Mouse (Mus musculus) cerebellum, adult 9-11 months (tissue): ENCODE measurements around the gene Morn3.
"Not testable (repeated sequence)": the region's sequence is repeated elsewhere in the genome, so short reads cannot be mapped to it uniquely, and the experiment has no call there.

Experiments
- DNase-seq: peaks from one replicate; pipeline ENCODE4 v3.0.0; 2022

Morn3 gene

DNA sequence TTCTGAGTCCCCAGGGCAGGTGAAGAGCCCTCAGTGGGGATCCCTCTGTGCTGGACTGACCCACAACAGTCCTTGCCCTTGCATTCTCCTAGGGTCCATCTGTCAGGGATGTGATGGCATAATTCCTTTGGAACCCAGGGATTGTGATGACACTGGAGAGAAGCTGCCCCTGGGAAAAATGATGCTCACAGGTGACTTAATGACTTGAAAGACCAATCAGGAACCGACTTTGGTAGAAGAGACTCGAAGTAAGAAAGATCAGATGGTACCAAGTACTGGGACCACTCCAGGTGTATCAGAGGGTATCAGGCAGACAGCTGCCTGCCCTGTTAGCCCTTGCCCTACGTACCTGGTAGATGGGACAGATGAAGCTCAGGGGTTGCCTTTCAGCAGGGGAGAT, at the start of gene Morn3:
Morn3 (minus strand) TSS at position 101 of the 400 bp plus-strand sequence.
- DNase-seq, result no peak

DNA sequence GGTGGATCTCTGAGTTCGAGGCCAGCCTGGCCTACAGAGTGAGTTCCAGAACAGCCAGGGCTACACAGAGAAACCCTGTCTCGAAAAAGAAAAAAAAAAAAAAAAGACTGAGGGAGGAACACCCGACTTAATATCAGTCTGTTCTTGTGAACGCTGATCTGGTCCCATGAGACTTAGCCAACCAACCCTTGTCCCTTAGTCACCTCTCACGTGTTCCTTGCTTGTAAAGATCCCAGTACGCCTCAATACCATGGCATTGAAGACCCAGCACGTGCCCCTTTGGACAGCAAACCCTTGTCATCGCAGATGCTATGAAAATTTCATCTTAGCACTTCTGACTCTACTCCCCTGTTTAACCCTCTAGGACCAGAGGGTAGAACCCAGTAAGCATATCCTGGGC, 49.5 kb upstream of the Morn3 start:
- no peak for DNase-seq

DNA sequence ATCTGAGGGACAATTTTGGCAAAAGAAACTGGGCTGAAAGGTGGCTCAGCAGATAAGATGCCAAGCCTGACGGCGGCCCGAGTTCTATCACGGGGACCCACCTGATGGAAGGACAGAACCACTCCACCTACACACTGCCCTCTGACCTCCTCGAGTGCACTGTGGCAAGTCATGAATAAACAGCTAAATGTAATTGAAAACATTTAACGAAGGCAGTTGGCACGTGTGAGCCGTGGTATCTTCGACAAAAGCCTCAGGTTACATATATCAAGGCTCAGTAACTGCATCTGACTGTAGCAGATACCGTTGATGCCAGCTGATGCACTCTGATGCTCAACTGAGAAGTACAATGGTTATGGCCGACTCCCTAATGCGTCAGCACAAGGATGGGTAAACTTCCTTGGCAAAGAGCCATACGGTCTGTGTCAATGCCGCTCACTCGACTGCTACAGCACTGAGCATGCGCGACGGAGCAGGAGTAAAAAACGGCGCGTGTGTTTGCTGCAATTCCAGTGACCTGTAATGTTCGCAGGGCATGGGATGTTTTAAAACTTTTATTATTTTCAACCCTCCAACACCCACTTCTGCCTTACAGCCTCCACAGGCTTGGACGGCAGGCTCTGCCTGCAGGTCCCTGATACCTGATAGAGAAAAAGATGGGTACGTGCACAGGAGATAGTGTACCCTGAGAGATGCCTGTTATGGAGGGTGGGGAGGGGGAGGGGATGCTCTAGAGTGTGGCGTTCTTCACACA, 47.6 kb upstream of the Morn3 start:
- peak; percentile 56 for DNase-seq

DNA sequence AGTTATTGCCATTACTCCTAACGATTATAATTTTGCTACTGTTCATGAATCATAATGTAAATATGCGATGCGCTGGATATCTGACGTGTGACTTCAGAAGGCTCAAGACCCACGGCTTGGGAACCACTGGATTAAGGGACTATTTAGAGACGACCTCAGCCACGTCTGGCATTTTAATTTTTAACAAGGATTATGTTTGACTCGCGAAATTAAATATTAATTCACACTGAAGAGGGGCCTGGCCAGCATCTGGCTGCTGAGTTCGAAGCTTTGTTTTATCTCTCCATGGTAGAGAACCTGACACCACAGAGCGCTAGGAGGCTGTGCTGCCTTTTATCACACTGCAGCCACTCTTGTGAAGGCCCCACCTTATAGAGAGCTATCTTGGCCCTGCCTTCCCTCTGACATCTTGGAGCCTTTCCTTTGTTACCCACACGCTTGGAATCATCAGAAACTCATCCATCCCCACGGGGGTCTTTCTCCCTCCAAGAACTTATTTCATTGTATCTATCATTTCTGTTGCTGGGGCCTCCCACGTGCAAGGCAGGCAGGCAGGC, 46.3 kb upstream of the Morn3 start:
- DNase-seq, result no peak

DNA sequence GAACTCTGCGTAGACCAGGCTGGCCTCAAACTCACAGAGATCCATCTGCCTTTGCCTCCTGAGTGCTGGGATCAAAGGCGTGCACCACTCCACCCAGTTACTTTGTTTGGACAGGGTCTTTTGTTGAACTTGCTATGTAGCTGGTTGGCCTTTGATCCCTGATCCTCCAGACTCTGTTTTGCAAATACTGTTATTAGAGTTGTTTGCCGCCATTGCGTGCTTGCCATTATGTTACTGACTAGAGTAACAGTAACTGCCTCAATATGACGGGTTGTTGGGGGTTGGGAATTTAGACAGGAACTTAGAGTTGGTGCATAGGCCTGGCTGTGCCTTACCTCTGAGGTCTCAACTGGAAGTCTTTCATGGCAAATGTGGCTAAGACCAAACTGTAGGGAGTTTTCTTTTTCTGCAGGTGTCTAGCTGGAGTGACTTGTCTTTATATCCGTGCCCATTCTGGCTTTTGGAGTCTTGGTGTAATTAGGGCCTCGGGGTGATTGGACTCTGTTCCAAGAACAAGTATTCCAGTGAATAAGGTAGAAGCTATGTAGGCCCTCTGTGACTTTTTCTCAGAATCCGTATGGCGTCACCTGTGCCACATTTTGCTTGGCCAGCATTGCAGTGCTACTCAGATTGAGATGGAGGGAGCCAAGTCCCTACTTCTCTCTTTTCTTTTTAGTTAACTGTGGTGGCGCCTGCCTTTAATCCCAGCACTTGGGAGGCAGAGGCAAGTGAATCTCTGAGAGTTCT, 43.9 kb upstream of the Morn3 start:
- no peak for DNase-seq

DNA sequence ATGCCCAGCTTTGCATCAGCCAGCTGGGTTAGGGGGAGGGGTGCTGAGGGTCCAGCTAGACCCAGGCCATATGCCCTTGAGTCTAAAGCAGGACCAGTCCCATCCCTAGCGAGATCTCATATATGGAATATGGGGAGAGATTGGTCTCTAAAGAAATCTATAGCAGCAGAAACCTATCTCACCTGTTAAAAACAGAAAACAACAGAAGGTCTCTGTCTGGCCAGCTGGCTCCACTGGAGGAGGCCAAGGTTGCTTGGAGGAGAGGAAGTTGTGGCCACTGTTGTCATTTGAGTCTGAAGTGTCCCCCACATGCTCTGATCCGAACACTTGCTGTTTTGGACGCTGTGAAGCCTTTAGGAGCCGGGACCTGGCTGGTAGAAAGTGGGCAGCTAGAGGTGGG, 42.0 kb upstream of the Morn3 start:
- peak; percentile 67 for DNase-seq

DNA sequence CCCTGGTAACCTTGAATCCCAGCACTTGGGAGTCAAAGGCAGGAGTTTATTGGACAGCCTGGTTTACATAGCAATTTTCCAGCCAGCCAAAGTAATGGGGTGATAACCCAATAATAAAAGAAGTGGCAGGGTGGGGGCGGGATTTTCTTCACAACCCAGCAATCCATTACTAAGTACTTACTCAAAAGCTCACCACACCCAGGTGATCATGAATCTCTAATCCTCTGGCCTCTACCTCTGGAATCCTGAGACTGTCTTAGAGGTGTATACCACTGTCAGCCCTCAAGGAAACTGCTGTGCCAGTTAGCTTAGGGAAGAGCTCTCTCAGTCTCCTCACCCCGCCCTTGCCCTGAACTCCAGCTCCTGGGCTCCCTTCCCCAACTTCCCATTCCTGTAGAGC, 39.7 kb upstream of the Morn3 start:
- DNase-seq, result no peak

DNA sequence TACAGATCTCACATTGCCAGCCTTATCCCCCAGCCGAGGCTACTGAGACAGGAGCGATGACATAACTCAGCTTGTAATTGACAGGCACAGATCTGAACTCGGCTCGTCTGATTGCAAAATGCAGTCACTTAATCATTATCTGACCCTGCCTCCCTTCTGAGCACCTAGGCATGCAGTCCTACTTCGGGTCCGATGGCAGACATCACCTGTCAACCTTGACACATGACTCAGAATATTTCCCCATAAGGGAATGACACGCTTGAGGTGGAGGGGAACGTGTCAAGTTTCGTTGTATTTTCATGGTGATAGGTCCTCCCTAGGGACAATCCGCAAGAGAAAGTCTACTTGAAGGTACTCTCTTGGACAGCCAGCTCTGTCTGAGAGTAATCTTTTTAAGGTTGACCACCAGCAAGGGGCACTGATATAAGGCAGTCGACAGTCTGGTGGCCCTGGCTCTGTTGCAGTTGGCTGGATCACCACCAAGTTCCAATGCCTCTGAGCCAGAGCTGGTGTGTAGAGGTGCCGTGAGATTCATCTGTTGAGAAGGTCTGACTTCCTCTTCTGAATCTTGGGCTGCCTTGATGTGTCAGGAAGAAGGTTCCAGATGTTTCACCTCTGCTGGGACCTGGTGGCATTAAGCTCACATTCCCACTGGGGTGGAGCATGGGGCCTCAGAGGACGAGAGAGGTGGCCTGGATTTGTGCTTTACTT, 36.7 kb upstream of the Morn3 start:
- peak; percentile 62 for DNase-seq

DNA sequence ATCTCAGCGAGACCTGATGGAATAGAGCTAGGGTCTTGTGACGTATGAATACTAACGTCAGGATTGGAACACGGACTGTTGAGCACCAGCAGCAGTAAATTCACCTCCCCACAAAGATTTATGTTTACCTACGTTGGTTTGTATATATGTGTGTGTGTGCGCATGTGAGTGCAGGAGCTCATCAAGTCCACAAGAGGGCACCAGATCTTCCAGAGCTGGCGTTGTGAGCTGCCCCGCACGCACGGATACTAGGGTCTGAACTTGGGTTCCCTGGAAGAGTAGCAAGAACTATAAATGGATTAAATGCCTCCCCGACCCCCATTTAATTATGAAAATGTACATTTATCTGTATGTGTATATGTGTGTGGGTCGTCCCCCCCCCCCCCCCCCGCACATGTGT, 33.7 kb upstream of the Morn3 start:
- DNase-seq, result no peak

DNA sequence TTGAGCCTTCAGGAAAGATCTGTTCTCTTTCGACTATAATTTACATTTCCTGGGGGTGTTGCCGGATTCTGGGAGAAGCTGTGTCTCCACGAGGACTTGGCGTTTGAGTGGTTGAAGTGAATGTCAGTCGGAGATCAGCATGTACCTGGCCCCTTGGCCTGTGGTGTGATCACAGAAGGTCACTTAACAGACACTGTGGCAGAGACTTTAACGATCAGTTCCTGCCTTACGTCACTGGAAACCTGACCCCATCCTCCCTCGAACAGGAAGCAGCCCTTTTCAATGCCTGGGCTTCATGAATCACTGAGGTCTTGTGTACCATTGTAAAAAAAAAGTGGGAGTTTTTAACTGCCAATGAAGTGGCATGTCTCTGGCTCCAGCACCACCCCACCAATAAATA, 33.2 kb upstream of the Morn3 start:
- DNase-seq, result no peak

DNA sequence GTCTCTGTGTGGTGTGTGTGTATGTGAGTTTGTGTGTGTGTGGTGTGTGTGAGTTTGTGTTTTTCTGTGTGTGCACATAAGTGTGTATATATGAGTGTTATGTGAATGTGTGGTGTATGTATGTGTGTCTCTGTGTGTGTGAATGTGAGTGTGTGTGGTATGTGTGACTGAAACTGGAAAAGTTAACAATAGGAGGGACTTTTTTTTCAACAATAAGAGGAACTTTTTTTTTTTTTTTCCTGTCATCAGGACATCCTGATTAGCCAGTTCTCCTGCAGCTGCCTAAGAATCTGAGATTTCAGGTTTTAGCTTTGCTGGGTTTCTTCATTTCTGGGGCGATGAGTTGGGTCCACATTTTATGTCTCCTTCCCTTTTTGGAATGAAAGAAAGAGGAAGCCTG, 32.8 kb upstream of the Morn3 start:
- no peak for DNase-seq

DNA sequence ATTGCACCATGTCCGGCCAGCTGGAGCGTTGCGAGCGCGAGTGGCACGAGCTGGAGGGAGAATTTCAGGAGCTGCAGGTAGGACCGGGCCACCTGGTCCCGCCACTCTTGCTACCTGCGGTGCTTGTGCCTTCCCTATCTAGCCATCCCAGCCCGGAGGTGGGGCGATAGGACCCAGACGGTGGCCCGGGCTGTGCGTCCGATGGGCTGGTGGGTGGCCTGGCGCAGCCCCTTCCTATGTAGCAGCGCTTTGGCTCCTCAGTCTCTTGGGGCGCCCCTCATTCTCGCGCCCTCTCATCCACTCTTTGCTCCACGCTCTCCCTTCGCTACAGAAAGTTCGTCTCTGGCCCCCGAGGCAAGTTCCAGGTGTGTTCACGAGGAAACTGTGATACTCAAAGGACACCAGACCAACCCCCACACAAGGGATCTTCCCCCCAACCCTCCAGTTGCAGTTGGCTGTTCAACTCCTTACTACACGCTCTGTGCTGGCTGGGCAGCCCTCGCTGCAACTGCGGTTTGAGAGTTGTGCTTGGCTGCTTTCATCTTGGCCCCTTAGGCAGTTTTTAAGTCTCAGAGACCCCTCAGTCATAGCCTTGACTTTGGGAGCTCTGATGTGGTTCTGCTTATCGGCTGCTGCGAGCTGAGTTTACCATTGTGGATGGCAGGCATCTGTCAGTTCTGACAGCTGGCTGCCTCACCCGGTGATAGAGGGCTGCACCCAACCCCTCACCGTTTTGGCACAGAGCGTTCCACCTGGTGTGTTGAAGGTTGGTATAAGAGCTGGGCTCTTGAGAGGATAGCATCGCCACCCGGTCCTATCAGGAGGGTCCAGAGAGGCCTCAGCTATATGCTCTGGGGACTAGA, 29.8 kb upstream of the Morn3 start:
- no peak for DNase-seq

DNA sequence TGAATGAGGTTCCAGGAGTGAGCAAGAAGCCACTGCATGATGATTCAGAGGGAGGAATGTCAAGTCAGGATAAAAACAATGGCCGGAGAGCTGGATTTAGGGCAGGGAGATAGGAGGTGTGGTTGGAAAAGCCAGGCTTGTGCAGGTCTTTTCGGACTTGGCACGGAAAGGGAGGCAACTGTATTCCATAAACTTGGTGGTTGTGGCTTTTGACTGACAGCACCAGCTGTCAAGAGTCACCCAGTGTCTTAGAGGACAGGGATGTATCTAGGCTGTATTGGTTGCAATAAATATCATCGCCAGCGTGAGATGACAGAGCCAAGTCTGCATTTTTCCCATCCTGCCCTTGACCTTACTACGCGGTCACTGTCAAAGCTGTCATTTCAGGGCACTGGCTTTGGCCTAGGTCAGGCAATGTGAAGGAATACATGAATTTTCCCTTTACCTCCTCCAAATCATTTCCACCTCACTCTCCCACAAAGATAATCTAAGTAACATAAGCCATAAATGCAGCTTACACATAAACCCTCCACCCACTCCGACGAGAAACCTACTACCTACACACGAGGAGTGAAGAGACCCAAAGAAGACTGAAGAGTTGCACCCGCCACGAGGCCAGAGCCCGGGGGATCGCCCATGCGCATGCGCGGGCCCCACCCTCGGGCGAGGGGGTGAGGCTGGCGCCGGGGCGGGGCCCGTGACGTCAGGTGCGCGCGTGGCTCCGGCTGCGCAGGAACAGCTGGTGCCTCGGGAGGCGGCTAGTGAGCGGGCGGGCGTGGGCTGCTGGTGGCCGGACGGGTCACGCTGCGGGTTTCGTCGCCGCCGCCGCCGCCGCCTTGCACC, 29.0 kb upstream of the Morn3 start:
- DNase-seq, result peak; percentile 96

DNA sequence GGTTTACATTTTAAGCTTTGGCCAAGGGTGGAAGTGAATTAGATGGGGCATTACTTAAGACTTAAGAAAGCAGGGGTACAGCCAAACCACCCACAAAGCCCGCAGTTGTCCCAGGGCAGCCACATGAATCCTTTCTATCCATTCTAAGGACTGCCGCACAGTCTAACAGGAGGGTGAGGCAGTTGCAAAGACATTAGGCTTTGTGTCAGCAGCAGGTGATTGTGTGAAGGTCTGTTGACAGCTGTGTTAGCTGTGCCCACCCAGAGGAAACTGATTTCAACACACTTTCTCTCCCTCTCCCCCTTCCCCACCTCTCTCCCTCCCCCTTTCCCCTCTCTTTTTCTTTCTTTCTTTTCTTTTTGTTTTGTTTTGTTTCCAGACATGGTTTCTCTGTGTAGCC, 21.9 kb upstream of the Morn3 start:
- no peak for DNase-seq

DNA sequence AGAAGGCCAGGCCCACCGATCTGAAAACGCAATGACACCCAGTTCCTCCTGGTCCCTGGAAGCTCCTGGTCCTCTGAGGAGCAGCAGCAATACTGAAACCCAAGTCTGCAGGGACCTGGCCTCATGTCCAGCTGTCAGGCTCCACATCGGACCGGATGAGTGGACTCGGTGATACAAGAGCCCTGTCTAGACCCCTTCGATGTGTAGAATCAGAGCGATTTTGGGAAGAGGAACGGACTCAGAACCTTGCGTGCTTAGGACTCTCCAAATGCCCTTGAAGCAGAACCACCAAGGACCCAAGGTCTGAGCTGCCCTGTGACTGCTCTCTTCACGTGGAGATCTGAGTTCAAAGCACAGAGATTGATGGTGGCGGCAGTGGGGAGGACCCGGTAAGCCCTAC, 21.3 kb upstream of the Morn3 start, which contains the start of gene Tmem120b:
Tmem120b (plus strand) TSS at position 301 of the 400 bp plus-strand sequence.
- DNase-seq, result no peak

DNA sequence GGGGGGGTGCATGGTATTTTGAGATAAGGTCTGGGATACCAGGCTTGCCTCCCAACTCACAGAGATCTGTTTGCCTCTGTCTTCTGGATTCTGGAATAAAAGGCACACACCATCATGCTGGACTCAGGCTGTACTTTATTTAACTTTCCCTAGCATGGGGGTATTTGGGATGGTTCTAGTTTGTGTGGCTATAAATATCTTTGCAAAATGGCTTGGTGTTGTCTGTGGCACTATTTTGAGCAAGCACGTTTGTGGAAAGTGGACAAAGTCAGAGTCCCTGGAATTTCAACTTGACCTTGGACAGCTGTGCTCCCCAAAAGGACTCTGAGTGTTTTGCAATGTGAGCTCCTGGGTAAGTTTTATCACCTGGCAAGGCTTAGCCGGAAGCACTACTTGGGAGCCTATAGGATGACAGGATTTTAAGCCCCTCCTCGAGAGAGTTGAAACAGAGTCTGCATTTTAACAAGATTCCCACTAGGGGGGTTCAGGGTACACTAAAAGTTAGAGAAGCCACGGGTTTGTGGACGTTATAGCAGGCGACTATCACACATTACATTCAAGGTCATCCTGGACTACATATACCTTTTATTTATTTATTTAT, 20.7 kb upstream of the Morn3 start:
- no peak for DNase-seq

DNA sequence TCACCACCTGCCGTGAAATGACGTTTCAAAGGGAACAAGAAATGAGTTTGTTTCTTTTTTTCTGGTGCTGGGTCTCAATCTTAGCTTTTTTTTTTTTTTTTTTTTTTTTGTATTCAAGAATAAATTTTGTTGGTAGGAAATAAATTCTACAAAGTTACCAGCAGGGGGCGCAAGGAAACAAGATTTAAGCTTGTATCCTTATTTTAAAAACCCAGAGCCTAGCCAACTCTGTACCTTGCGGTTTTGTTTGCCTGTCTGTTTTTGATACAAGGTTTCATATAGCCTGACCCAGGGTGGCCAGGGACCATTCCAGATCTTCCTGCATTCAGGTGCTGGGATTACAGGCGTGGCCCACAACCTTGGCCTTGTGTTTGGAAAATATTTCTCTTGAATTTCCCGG, 17.4 kb upstream of the Morn3 start:
- peak; percentile 78 for DNase-seq

DNA sequence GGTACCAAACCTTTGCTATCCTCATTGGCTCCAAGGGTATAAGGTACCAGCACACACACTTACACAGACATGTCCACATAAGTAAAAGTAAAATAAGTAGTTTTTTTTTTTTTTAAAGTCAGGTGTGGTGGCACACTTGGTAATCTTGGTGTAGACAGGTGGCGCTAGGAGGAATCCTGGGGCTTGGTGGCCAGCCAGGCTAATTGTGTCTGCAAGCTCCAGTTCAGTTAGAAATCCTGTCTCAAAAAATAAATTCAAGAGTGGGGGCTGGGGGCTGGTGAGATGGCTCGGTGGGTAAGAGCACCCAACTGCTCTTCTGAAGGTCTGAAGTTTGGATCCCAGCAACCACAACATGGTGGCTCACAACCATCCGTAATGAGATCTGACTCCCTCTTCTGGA, 16.3 kb upstream of the Morn3 start:
- no peak for DNase-seq

DNA sequence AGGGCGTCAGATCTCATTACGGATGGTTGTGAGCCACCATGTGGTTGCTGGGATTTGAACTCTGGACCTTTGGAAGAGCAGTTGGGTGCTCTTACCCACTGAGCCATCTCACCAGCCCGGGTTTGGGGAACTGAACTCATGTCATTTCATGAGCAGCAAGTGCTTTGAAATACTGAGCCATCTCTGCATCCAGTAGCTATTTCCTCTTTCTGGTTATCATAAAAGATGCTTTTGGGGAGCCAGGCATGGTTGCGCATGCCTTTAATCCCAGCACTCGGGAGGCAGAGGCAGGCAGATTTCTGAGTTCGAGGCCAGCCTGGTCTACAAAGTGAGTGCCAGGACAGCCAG, 14.6 kb upstream of the Morn3 start:
- DNase-seq, result not testable (repeated sequence)

DNA sequence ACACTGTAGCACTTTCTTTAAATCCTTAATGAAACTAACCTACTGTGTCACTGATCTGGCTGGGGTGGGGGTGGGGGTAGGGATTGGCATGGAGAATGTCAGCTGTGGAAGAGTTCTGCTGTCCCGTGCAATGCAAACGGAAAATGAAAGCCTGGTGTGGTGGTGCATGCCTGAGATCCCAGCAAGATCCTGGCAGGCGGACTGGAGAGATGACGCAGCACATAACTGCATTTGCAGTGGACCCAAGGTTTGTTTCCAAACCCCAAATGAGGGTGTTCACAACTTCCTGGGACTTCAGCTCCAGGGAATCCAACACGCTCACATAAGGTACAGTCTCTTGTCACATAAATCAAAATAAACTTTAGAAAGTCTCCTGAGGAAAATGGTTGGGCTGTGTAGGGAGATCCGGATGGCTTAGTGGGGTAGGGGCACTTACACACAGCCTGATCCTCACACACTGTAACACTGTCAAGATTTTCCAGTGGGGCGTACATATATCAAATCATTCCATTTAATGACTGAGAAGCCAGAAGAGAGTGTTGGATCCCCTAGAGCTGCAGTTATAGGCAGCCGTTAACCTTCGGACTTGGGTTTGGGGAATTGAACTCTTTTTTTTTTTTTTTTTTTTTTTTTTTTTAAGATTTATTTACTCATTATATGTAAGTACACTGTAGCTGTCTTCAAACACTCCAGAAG, 14.0 kb upstream of the Morn3 start:
- DNase-seq, result no peak
